Mouse (Mus musculus) spleen, postnatal 10 days (tissue): Measurements from ENCODE around the gene Unkl.

Source experiments
- DNase-seq, 2 experiments: peaks; one replicate each; pipeline ENCODE4 v3.0.0; 2021 to 2022; ENCODE audit warnings: low spot score in 2 of 2

Unkl gene

DNA sequence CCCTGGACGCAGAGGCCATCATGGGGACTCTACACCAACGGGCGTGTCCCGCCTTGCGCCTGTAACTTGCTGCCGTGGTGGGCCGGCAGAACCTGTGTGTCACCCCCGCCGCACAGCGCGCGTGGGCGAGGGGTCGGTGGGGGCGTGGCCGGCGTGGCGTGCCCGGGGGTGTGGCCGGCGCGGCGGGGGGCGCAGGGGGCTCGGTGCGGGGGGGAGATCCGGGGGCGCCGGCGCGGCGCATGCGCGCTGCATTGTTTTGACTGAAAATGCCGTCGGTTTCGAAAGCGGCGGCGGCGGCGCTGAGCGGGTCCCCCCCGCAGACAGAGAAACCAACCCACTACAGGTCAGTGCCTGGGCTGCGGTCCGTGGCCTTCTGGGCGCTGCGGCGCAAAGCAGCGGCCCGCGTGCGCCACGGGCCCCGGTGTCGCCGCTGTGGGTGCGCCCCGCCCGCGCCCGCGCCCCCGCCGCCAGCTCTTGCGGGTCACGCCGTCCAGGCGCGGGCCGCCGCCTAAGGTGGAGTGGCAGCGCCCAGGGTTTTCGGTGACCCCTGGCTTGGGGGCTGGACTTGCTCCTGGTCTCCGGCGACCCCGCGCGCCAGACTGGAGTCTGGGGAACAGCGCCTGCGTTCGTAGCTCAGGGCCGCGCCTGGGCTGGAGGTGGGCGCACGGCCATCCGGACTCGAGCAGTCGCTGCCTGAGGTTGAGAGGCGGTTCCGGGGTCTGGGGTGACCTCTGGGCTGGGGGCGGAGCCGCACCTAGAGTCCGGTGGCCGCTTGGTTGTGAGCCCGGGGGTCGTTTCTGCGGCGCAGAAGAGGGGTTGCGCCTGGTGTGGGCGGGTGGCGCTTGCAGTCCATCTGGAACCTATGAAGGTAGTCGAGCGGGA is at the start of gene Unkl:
TSS of gene Unkl (plus strand) at position 248 of the 882 bp plus-strand sequence.
- peak; percentile 50 to 77 for DNase-seq

GRCm38 (mm10) chr17:25138803-25139202 is 49.4 kb upstream of the Unkl start:
- DNase-seq, result no peak

DNA sequence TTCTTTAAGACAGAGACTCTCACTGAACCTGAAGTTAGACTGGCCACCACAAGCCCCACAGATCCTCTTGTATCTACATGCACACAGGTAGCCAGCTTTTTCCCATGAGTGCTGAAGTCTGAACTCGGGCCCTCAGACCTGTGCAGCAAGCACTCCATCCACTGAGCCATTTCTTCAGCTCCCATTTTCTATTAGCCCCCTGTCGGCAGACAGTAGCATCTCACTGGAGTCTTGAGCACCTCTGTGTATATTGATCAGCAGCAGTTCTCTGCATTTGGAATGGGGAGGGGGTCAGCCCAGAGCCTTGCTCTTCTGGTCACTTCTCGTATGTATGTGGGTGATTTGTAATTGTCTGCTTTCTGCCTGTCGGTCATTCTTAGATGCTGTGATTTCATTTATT is 48.2 kb upstream of the Unkl start:
- DNase-seq, result no peak

GRCm38 (mm10) chr17:25162161-25162560 is 26.0 kb upstream of the Unkl start, which contains the start of gene Ccdc154:
Ccdc154 (plus strand) TSS chr17:25162461.
- DNase-seq, result no peak

DNA sequence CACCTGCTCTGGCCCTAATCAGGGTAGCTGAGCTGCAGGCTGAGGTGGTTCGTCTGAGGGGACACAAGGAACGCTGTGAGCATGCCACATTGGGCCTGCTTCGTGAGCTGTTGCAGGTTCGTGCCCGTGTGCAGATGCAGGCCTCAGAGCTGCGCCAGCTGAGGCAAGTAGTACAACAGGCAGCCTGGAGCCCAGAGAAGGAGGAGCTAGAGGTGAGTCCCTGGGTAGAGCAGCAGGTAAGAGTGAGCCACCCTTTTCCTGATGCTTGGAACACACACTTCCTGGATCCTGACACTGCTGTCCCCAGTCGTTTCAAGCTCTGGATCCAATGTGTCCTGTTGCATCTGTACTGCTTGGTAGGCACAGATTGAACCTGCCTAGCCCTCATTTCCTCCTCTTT is 24.8 kb upstream of the Unkl start:
- no peak for DNase-seq

- no peak for DNase-seq
Measured at GRCm38 (mm10) chr17:25164770-25165169, 23.4 kb upstream of the Unkl start.

- DNase-seq, result no peak
Measured at GRCm38 (mm10) chr17:25165970-25166671, 22.1 kb upstream of the Unkl start.

- no peak for DNase-seq
Measured at GRCm38 (mm10) chr17:25169706-25170105, 18.5 kb upstream of the Unkl start.

- DNase-seq, result no peak
Measured at GRCm38 (mm10) chr17:25172558-25172957, 15.6 kb upstream of the Unkl start.

- DNase-seq, result no peak
Measured at GRCm38 (mm10) chr17:25175411-25175810, 12.8 kb upstream of the Unkl start, which contains the start of gene Gm38655. Gm38655 (minus strand) TSS chr17:25175471.

DNA sequence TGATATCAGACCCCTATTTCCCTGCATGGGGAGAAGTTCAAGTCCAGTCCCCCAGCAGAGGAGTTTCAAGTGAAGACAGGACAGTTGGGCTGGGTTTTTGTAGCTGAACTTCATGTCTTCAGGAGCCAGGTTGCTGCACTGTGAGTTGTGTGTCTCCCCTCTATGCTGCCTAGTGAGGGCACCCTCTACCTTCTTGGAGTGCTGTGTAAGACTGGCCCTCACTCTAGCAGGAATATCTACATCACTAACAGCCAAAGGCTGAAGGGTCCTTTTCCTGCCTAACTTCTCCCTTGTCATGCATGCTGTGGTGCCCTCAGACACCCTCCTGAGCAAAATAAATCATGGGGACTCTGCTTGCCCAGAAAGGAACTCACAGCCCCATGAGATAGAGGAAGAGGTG is 5.0 kb upstream of the Unkl start:
- no peak for DNase-seq

GRCm38 (mm10) chr17:25184129-25184691 is 4.0 kb upstream of the Unkl start, which contains the start of gene BC003965:
BC003965 (plus strand) TSS chr17:25184554.
- peak; percentile 89 to 98 for DNase-seq

DNA sequence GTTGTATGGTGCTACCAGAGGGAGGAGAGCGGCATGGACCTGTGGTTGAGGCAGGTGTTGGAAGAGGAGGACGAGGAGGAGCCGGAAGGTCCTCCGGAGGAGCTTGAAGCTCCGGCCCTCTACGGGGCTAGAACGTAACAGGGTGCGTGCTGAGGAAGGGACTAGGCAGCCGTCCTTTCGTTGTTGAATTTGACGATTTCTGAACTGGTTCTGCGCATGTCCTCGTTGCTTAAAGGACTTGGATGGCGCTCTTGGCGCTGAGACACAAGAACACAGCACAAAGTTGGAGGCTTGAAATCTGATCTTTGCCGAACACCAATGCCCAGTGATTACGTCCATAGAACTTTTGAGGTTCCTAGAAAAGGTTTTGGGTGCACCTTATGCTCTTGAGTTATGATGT is 3.2 kb upstream of the Unkl start:
- no peak for DNase-seq

- no peak for DNase-seq
Measured at GRCm38 (mm10) chr17:25187784-25188149, 430 bp upstream of the Unkl start.

DNA sequence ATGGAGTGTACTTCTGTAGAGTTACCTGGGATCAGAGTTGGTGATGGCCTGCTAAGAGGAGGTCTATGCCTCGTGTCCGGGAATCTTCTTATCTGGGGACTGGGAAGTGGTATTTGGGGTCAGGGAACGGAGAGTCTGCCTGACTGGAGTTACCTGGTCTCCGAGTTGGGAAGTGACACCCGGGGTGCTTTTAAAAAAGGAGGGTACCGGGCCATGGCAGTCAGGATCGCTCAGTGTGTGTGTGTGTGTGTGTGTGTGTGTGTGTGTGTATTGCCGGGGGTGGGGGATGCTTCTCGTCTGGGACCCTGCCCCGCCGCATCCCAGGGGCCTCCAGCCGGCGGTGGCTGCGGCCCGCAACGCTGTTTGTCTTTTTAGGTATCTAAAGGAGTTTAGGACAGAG is 894 bp downstream of the Unkl start:
- DNase-seq, result no peak

- DNase-seq, result no peak
Measured at GRCm38 (mm10) chr17:25202401-25202800, 14.2 kb downstream of the Unkl start.

DNA sequence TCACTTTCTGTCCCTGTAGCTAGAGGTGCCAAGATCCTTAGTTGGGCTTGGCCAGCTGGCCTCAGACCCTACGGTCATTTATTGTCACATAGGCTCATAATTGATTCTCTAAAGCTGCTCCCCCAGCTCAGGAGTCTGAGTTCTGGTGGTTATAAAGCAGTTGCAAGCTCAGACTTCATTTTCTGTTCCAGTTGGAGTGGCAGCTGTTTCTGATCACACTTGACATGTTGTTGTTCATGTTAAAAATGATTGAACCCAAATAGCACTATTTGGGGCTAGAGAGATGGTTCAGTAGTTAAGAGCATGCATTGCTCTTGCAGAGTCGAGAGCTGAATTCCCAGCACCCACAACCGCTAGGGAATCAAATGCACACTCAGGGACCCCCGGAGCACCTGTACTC is 21.8 kb downstream of the Unkl start:
- no peak for DNase-seq

- no peak for DNase-seq
Measured at GRCm38 (mm10) chr17:25210680-25211466, 22.7 kb downstream of the Unkl start.

DNA sequence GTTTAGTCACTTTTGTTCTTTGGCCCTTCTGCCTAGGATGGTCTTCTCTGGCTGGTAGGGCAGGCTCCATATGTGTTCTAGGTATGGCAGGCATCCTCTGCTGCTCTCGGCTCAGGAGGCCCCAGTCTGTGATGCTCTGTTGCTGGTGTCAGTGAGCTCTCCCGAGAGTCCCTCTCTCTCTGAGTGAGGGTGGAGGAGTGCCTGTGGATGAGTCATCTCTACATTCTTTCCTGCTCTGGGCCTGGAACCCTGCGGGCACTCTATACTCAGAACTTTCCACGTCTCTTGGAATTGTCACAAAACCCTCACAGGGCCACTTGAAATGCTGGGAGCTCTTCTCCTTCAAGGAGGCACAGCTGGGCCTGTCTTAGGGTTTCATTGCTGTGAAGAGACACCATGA is 23.5 kb downstream of the Unkl start:
- DNase-seq, result no peak

DNA sequence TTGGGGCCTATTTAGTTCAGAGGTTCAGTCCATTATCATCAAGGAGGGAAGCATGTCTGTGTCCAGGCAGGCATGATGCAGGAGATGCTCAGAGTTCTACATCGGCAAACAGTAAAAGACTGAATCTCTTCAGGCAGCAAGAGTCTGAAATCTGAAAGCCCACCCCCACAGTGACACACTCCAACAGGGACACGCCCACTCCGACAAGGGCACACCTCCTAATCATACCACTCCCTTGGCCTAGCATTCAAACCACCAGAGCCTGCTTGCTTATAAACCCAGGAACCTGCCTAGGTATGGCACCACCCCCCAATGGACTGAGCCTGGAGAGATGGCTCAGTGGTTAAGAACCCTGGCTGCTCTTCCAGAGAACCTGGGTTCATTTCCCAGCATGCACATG is 27.2 kb downstream of the Unkl start:
- no peak for DNase-seq

- DNase-seq, result no peak
Measured at GRCm38 (mm10) chr17:25218967-25219366, 30.8 kb downstream of the Unkl start.
